Mouse (Mus musculus): ENCODE measurements around the gene Best3. TPM values are rescaled to one million over a fixed set of nuclear protein-coding genes. Genes with fewer than 3 reads are reported as not detected.

Gene Best3
- polyA plus RNA-seq (2012; rRNA removed) = 0.05 and 0.24 TPM in 2 replicates

DNA sequence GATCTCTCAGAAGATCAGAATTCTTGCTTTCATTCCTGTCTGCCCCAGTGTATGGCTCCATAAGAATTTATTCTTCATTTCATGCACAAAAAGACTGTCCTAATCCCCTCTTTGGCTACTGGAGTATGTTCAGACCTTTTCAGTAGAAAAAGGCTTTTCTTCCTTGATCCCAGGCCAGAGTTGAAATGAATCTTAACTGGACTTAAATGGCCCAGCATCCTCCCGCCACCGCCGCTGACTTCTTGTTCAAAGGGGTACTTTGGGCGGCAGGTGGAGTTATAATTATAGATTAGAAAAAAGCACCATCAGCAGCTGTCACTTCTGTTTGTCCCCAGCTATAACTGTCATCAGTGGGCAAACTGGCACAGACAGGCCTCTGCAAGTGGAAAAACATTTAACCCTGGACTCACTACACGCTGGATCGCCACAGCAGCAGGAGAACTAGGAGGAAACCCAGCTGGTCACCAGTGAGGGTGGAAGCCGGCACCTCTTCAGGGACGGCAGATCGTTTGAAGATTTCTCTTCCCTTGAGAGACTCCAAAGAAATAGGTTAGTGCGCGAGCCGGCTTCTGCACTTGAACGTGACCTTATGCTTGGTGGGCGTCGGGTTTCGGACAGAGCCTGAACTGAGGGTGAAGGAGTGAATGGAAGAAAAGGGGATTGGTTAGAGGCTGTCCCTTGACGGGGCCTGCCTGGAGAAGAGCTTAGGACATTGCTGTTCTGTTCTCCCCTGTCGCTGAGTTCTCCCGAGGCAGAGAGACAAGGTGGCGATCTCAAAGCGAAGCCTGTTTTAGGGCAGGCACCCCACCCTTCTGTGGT is at the start of gene Best3:
Gene Best3 (plus strand): TSS at position 51 of the 819 bp plus-strand sequence.

DNA sequence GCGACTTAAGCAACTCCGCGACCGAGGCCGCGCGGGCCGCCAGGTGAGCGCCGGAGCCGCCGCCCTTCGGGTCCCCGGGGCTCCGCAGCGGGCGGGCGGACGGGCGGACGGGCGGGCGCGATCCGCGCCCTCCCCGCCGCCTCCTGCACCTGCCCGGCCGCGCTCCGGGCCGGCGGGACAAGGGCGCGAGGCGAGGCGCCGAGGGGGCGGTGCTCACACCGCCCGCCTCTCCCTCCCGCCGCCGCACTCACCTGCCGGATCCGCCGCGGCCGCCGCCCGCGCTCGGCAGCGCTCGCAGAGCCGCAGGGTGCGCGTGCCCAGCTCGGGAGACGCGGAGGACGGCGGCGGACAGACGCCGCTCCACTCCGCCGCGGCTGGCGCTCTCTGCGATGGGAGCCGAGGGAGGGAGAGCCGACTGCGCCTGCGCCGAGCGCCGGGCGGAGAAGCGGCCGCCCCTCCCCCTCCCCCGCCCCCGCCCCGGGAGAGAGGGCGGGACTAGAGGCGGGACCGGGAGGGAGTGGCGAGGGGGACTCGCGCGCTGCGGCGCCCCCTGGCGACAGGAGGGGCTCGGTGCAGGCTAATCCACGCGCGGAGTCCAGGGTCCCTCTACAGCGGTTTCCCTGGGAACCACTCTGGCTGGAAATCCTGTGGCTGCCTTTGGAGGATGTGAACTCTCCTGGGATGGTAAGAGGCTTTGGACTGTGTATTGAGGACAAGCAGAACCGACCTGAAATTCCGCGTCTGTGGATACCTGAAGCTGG is 35.9 kb upstream of the Best3 start, which contains the start of gene Rab3ip:
Gene Rab3ip (minus strand): TSS at position 761 of the 761 bp plus-strand sequence.

GRCm38 (mm10) chr10:116972509-116972908 is 13.6 kb upstream of the Best3 start, which contains the start of gene Gm10271:
TSS of gene Gm10271 (minus strand) at chr10:116972609.

GRCm38 (mm10) chr10:117045175-117046056 is 59.3 kb downstream of the Best3 start, which contains the start of gene Lrrc10:
TSS of gene Lrrc10 (plus strand) at chr10:117045341.

GRCm38 (mm10) chr10:117063254-117064021 is 77.3 kb downstream of the Best3 start, which contains the start of gene Cct2:
TSS of gene Cct2 (minus strand) at chr10:117063814.

Other genes starting within 250 kb of the Best3 start
- 0.08 TPM in 2 replicates for gene Myrfl, start 89.4 kb upstream of the Best3 start, polyA plus RNA-seq (2012; rRNA removed)
- 35.7 and 39.8 TPM in 2 replicates for gene Rab3ip, start 35.5 kb upstream of the Best3 start, polyA plus RNA-seq (2012; rRNA removed)
- gene Gm10271, start 13.7 kb upstream of the Best3 start, polyA plus RNA-seq (2012; rRNA removed) = not detected in 2 replicates
- 0.06 TPM in 1 of 2 replicates, not detected in the other for gene Lrrc10, start 59.0 kb downstream of the Best3 start, polyA plus RNA-seq (2012; rRNA removed)
- gene Cct2, start 77.5 kb downstream of the Best3 start, polyA plus RNA-seq (2012; rRNA removed) = 260 and 261 TPM in 2 replicates
- 31.0 and 31.2 TPM in 2 replicates for gene Frs2, start 162.2 kb downstream of the Best3 start, polyA plus RNA-seq (2012; rRNA removed)
- gene Yeats4, start 238.2 kb downstream of the Best3 start, polyA plus RNA-seq (2012; rRNA removed) = 108 and 114 TPM in 2 replicates